Mouse (Mus musculus): Measurements from ENCODE around the gene 9930111J21Rik2. TPM values are rescaled to one million over a fixed set of nuclear protein-coding genes. Genes with fewer than 3 reads are reported as not detected.
"Not testable (repeated sequence)": the region's sequence is repeated elsewhere in the genome, so short reads cannot be mapped to it uniquely, and the experiment has no call there.

9930111J21Rik2 gene
- polyA plus RNA-seq, 1 experiment from 2014 or later = 0.46 TPM

DNA sequence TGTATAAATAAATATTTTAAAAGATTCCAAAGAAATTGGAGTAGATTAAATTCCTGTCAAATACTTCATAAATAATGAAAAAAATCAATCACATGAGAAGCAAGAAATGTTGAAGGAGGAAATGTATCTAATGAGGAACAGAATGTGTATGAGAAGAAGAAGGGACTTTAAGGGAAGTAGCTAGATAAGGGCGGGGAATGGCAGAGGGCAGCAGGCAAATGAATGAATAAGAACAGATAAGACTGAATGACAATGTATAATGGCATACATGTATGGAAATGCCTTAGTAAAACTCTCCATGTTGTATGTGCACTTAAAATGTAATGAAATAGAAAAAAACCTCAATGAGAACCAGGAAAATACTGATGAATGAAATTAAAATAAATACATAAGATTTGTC is 17.3 kb upstream of the 9930111J21Rik2 start:
- ATAC-seq (ENCODE audit: low FRiP score, low TSS enrichment) = no peak
- TF ChIP-seq EP300 (optimal IDR thresholded peaks at IDR 0.05) (no peak), CTCF (IDR thresholded peaks at IDR 0.05; ENCODE audit: low read depth) (no peak)

DNA sequence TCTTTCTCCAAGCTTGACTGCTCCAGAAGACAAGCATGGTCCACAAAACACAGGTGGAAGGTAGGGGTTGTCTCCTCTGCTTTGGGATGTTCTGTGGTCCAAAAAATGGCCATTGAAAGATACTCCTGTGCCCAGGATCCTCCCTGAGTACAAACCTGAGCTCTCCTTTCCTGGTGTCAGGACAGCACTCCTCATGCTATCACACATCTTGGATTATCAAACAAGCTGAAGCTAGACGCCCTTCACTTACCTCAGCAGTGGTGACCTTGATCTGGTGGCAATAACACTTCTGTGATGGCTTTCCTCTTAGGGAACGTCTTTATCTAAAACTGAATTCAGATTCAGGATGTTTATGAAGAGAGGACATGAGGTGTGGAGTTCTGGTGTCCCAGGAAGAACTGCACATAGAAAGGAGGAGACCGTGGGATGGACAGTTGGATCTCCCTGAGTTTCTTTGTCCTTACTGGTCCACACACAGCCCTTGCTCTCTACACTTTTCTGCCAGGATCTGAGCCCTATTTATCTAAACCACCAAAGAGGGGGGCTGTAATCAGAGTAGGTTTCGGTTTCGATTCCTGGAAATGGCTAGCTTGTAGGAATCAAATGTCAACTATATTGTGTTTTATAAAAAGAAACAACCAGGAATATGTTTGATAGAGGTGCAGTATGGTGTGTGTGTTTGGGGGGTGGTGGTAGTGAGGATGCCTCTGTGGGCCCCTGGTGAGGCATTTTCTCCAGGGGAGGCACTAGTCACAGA is 12.8 kb upstream of the 9930111J21Rik2 start, which contains the start of gene Tgtp2:
Tgtp2 (minus strand) TSS at position 494 of the 757 bp plus-strand sequence.
- not testable (repeated sequence) for H3K27ac ChIP-seq (replicated peaks); H3K27me3 ChIP-seq (ENCODE audit: control insufficient read depth, insufficient read depth, low read length); DNase-seq (ENCODE audit: low spot score); H3K9me3 ChIP-seq (ENCODE audit: control insufficient read depth, low read length); H3K9ac ChIP-seq (ENCODE audit: low read length); ATAC-seq (ENCODE audit: low FRiP score, low TSS enrichment); H3K4me3 ChIP-seq (ENCODE audit: low read depth, low read length); H3K4me1 ChIP-seq (replicated peaks; ENCODE audit: control insufficient read depth, insufficient read depth); H3K4me2 ChIP-seq (replicated peaks; ENCODE audit: low read depth); H3K36me3 ChIP-seq (ENCODE audit: control insufficient read depth, insufficient read depth, low read length)
- WGBS = 62% methylated on average over 5 of the region's 5 CpGs

More for the DNA sequence above, 17.3 kb upstream of the 9930111J21Rik2 start:
- Histone ChIP-seq H3K9ac (ENCODE audit: low read length) (no peak overlapping the region), H3K36me3 (ENCODE audit: control insufficient read depth, insufficient read depth, low read length) (no peaks in the 10 kb centered on the region), H3K4me1 (replicated peaks; ENCODE audit: control insufficient read depth, insufficient read depth) (no peaks in the 10 kb centered on the region), H3K27ac (replicated peaks) (no peak overlapping the region), H3K4me2 (replicated peaks; ENCODE audit: low read depth) (no peak overlapping the region), H3K9me3 (ENCODE audit: control insufficient read depth, low read length) (no peaks in the 10 kb centered on the region), H3K27me3 (ENCODE audit: control insufficient read depth, insufficient read depth, low read length) (no peaks in the 10 kb centered on the region), H3K4me3 (ENCODE audit: low read depth, low read length) (no peak overlapping the region)
- DNase-seq (ENCODE audit: low spot score) = no peak
- WGBS = 78% methylated on average over 1 of the region's 1 CpGs

DNA sequence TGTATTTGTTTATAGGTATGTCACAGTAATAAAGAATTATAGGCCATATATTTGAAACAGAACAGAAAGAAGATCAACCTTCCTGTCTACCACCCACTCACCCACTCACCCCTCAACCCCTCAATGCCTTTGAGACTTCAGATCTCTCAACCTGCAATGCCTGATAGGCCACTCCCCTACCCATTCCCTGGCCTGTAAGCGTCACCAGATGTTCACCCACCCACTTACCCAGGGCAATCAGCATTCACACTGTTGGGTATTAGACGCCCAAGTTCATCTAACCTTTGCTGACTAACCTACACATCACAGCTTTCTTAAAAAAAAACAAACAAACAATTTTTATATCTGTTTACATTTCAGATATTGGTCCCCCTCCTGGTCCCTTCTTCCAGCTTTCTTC is 10.8 kb upstream of the 9930111J21Rik2 start:
- not testable (repeated sequence) for ATAC-seq (ENCODE audit: low FRiP score, low TSS enrichment); H3K27me3 ChIP-seq (ENCODE audit: control insufficient read depth, insufficient read depth, low read length); H3K9ac ChIP-seq (ENCODE audit: low read length)

DNA sequence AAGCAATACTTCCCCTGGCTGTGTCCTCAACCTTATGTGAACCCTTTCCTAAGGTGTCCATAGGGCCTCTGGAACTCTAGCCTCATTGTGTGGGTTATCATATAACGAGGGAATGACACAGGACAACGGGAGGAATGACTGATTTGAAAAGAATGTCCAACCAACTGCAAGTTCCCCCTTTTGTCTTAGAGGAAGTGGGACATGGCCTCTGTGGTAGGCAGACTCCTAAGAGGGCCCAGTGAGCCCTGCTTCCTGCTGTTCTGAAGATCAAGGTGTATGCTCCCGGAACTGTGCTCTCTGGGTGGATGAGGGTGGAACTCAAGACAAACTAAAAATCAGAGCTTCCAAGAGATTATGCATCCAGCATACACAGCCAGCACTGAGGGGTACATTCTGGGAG is 9.0 kb upstream of the 9930111J21Rik2 start:
- not testable (repeated sequence) for H3K4me2 ChIP-seq (replicated peaks; ENCODE audit: low read depth); H3K9me3 ChIP-seq (ENCODE audit: control insufficient read depth, low read length); H3K4me3 ChIP-seq (ENCODE audit: low read depth, low read length); H3K9ac ChIP-seq (ENCODE audit: low read length); H3K27me3 ChIP-seq (ENCODE audit: control insufficient read depth, insufficient read depth, low read length); H3K4me1 ChIP-seq (replicated peaks; ENCODE audit: control insufficient read depth, insufficient read depth); DNase-seq (ENCODE audit: low spot score); H3K27ac ChIP-seq (replicated peaks); H3K36me3 ChIP-seq (ENCODE audit: control insufficient read depth, insufficient read depth, low read length); ATAC-seq (ENCODE audit: low FRiP score, low TSS enrichment)
- WGBS = 50% methylated on average over 2 of the region's 3 CpGs

More for the DNA sequence above, 10.8 kb upstream of the 9930111J21Rik2 start:
- DNase-seq (ENCODE audit: low spot score); H3K4me2 ChIP-seq (replicated peaks; ENCODE audit: low read depth); H3K4me3 ChIP-seq (ENCODE audit: low read depth, low read length); H3K27ac ChIP-seq (replicated peaks); H3K4me1 ChIP-seq (replicated peaks; ENCODE audit: control insufficient read depth, insufficient read depth); H3K36me3 ChIP-seq (ENCODE audit: control insufficient read depth, insufficient read depth, low read length); H3K9me3 ChIP-seq (ENCODE audit: control insufficient read depth, low read length): not testable (repeated sequence)
- 67% methylated on average over 1 of the region's 2 CpGs for WGBS

DNA sequence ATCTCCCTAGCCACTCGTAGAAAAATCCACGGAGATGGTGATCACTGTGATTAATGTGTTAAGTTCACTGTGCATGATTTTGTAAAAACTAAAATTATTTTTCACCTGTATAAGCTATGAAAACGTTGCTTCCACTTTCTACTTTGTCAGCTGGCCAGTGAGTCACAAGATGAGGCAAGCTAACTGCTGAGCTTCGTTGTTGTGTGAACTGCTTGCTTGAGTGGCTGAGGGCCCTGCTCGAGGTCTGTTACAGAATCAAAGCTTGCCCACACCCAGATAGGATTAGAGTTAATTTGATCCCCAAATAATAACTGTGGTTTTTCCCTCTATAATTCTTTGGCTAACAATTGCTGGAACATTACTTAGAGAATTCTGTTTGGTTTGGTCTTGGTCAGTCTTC is 852 bp upstream of the 9930111J21Rik2 start:
- H3K36me3 ChIP-seq (ENCODE audit: control insufficient read depth, insufficient read depth, low read length); H3K4me2 ChIP-seq (replicated peaks; ENCODE audit: low read depth); DNase-seq (ENCODE audit: low spot score); ATAC-seq (ENCODE audit: low FRiP score, low TSS enrichment); H3K27ac ChIP-seq (replicated peaks); H3K4me3 ChIP-seq (ENCODE audit: low read depth, low read length); H3K4me1 ChIP-seq (replicated peaks; ENCODE audit: control insufficient read depth, insufficient read depth); H3K9ac ChIP-seq (ENCODE audit: low read length); H3K27me3 ChIP-seq (ENCODE audit: control insufficient read depth, insufficient read depth, low read length); H3K9me3 ChIP-seq (ENCODE audit: control insufficient read depth, low read length): not testable (repeated sequence)
- WGBS = no CpG with 5 or more reads among the region's 5 CpGs

DNA sequence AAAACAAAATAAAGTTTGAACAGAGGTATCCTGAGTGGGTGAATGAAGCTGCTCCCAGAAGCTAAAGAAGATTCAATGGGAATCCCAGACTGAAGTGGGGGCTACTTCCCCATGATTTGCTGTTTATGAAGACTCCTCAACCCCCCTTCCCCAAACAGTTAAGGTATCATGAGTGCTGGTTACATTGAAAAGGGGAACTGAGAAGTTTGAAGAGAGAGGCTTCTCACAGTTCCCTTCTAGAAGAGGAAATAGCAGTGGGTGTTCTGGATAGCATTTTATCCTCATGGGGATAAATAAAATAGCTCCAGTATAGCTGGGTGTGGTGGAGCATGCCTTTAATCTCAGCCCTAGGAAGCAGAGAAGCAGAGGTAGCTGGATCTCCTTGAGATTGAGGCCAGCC is 978 bp downstream of the 9930111J21Rik2 start:
- not testable (repeated sequence) for ATAC-seq (ENCODE audit: low FRiP score, low TSS enrichment); H3K36me3 ChIP-seq (ENCODE audit: control insufficient read depth, insufficient read depth, low read length); H3K4me3 ChIP-seq (ENCODE audit: low read depth, low read length); H3K27me3 ChIP-seq (ENCODE audit: control insufficient read depth, insufficient read depth, low read length); H3K9ac ChIP-seq (ENCODE audit: low read length); H3K9me3 ChIP-seq (ENCODE audit: control insufficient read depth, low read length); H3K4me2 ChIP-seq (replicated peaks; ENCODE audit: low read depth); DNase-seq (ENCODE audit: low spot score); H3K27ac ChIP-seq (replicated peaks); H3K4me1 ChIP-seq (replicated peaks; ENCODE audit: control insufficient read depth, insufficient read depth)

DNA sequence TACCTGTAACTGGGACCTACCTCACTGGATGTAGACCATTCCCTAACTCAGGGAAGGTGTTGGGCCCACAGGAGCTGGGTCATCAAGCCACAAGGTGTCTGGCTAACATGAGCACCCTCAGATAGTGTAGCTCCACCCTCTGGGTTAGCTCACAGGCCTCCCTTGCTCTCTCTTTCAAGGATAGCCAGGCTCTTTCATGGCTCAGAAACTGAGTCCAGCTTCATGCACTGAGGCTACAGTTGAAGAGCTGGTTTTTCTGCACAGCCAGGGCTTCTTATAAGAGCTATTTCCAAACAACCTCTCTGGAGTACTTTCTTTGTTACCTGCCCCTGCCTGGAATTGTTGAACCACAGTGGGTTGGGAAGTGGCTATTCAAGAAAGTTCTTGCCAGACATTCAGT is 39.0 kb downstream of the 9930111J21Rik2 start:
- H3K4me2 ChIP-seq (replicated peaks; ENCODE audit: low read depth); H3K9ac ChIP-seq (ENCODE audit: low read length); ATAC-seq (ENCODE audit: low FRiP score, low TSS enrichment); H3K27me3 ChIP-seq (ENCODE audit: control insufficient read depth, insufficient read depth, low read length); DNase-seq (ENCODE audit: low spot score); H3K4me3 ChIP-seq (ENCODE audit: low read depth, low read length); H3K27ac ChIP-seq (replicated peaks); H3K36me3 ChIP-seq (ENCODE audit: control insufficient read depth, insufficient read depth, low read length); H3K9me3 ChIP-seq (ENCODE audit: control insufficient read depth, low read length); H3K4me1 ChIP-seq (replicated peaks; ENCODE audit: control insufficient read depth, insufficient read depth): not testable (repeated sequence)

DNA sequence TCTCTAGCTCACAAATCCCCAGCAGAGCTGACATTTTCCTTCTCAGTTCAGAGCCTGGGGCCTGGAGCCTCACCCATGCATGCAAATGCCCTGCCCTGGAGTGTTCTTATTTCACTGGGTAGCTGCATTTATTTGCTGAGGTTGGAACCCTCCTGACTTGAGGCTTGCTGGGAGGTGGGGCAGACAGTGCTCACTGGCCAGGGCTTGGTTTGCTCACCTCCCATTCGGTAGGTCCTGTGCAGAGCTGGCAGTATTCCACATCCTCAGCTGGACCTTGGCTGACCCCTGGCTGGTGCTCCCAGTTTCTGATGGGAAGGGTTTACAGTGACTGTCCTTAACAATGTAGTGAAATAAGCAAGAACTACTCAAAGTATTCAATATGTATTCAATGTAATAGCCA is 44.3 kb downstream of the 9930111J21Rik2 start:
- 11% methylated on average over 1 of the region's 1 CpGs for WGBS
- 0 out of 2 replicates have a peak, but pooled peaks have one; percentile 12 for ATAC-seq (ENCODE audit: low FRiP score, low TSS enrichment)
- not testable (repeated sequence) for H3K36me3 ChIP-seq (ENCODE audit: control insufficient read depth, insufficient read depth, low read length)

DNA sequence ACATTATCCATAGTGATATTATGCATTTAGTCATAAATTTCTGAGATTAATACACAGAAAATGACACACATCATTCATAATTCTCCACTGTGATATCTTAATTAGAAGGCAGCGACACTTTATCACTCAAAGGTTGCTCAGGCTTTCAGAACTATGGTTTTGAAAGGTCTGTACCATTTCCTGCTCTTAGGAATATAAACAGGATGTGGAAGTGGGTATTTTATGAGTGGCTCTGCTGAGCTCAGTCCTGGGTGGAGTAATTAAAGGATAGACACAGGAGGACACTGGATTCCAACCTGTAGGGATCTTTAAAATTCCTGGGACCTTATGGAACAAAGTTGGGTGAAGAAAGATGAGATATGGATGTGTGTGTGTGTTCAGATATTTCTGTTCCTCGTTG is 44.7 kb downstream of the 9930111J21Rik2 start:
- not testable (repeated sequence) for DNase-seq (ENCODE audit: low spot score)

More for the DNA sequence above, 44.3 kb downstream of the 9930111J21Rik2 start:
- H3K4me2 ChIP-seq (replicated peaks; ENCODE audit: low read depth); H3K9ac ChIP-seq (ENCODE audit: low read length); DNase-seq (ENCODE audit: low spot score); H3K27ac ChIP-seq (replicated peaks); H3K4me1 ChIP-seq (replicated peaks; ENCODE audit: control insufficient read depth, insufficient read depth); H3K9me3 ChIP-seq (ENCODE audit: control insufficient read depth, low read length); H3K27me3 ChIP-seq (ENCODE audit: control insufficient read depth, insufficient read depth, low read length); H3K4me3 ChIP-seq (ENCODE audit: low read depth, low read length): not testable (repeated sequence)

More for the DNA sequence above, 44.7 kb downstream of the 9930111J21Rik2 start:
- H3K9ac ChIP-seq (ENCODE audit: low read length); H3K4me2 ChIP-seq (replicated peaks; ENCODE audit: low read depth); H3K4me3 ChIP-seq (ENCODE audit: low read depth, low read length); H3K9me3 ChIP-seq (ENCODE audit: control insufficient read depth, low read length); H3K36me3 ChIP-seq (ENCODE audit: control insufficient read depth, insufficient read depth, low read length); H3K4me1 ChIP-seq (replicated peaks; ENCODE audit: control insufficient read depth, insufficient read depth); H3K27me3 ChIP-seq (ENCODE audit: control insufficient read depth, insufficient read depth, low read length); ATAC-seq (ENCODE audit: low FRiP score, low TSS enrichment); H3K27ac ChIP-seq (replicated peaks): not testable (repeated sequence)
- WGBS = 64% methylated on average over 2 of the region's 2 CpGs

Data from stomach, postnatal 0 days (tissue).